Mouse (Mus musculus): ENCODE results near the gene Olfr711.
"Not testable (repeated sequence)": the region's sequence is repeated elsewhere in the genome, so short reads cannot be mapped to it uniquely, and the experiment has no call there.

Olfr711 gene

DNA sequence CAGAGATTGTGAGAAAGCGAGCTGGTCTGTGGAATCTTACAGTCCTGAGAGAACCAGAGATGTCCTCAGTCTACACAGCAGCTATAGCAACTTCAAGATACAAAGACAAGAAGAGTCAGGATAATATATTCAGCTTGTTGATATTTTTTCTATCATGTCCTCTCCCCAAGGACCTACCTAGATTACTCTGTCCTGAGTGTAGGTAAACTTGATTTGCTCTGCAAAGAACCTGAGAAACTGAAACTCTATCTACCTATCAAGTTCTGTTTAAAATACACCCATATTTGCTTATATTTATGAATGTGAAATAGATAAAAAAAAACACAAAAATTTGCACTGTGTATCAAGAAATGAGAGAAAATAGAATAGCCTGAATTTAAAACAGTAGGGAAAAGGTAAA lies at the start of gene Olfr711:
Gene Olfr711 (minus strand): TSS at position 101 of the 400 bp plus-strand sequence.
- no peak for DNase-seq

DNA sequence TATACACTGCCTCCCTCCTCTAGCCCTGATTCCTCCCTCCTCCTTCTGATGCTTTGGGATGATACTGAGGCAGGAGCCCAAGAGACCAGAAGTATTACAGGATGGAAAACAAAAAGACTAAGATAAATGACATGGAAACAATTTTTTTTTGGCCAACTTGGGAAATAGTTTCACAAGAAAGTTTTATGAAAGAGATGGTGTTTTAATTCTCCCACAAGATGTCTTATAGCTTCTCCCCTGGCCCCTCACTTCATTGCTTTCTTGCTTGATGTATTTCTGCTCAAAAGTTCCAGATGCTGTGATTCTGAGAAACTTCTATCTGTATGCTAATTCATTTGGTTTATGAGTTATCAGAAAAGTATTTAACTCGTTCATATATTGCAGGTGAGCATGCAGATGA lies 30.7 kb upstream of the Olfr711 start, which contains the start of gene Olfr2:
Gene Olfr2 (minus strand): TSS at position 101 of the 400 bp plus-strand sequence.
- no peak for DNase-seq

DNA sequence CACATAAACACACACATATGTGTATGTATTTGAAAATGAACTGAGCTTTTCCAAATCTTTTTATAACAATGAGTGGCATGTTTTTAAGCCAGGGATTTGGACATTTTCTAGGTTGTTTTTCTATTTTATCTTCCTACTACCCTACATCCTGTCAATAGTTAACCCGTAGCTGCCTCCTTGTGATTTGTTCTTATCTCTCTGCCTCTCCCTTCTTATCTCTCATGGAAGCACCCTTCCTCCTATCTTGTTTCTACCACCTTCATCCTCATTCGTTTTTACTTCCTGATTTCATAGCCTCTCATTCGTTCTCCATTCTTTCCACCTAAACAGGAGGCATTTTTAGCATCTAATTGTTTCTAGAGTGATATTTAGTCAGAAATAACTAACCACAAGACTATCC lies 28.9 kb upstream of the Olfr711 start:
- no peak for DNase-seq

- DNase-seq, result no peak
These were observed 25.5 kb upstream of the Olfr711 start for GRCm38 (mm10) chr7:107000798-107001197.

- DNase-seq, result no peak
These were observed 10.0 kb upstream of the Olfr711 start for GRCm38 (mm10) chr7:106985236-106985635.

GRCm38 (mm10) chr7:106967503-106967902 lies 7.8 kb downstream of the Olfr711 start:
- not testable (repeated sequence) for DNase-seq

- DNase-seq, result no peak
These were observed 11.4 kb downstream of the Olfr711 start, which contains the start of gene Olfr6 for GRCm38 (mm10) chr7:106963837-106964236. Olfr6 (minus strand) TSS chr7:106963937.

GRCm38 (mm10) chr7:106948212-106948611 lies 27.0 kb downstream of the Olfr711 start, which contains the start of gene Olfr710:
Olfr710 (minus strand) TSS chr7:106948312.
- DNase-seq, result no peak

- no peak for DNase-seq
These were observed 43.1 kb downstream of the Olfr711 start, which contains the start of gene Olfr709-ps1 for GRCm38 (mm10) chr7:106932119-106932518. Olfr709-ps1 (minus strand) TSS chr7:106932219.

GRCm38 (mm10) chr7:106920961-106921360 lies 54.3 kb downstream of the Olfr711 start:
- DNase-seq, result peak; percentile 0 to 3

All from cerebellum, postnatal 14 days (tissue).